Mouse (Mus musculus): Measurements from ENCODE around the gene Gm9958. TPM values are rescaled to one million over a fixed set of nuclear protein-coding genes. Genes with fewer than 3 reads are reported as not detected.

Gene Gm9958
- polyA plus RNA-seq, 1 experiment from 2014 or later, result 8.2 TPM

Other genes with a start within 250 kb of the Gm9958 start
- gene Cox18, start 143.2 kb upstream of the Gm9958 start, polyA plus RNA-seq (2016; fragmentation: Nextera tagmentation; extraction: Ambion mirVana), result 31.2 and 34.2 TPM in 2 replicates
- gene Ankrd17, start 627 bp upstream of the Gm9958 start, polyA plus RNA-seq (2016; fragmentation: Nextera tagmentation; extraction: Ambion mirVana), result 22.7 and 23.1 TPM in 2 replicates
- gene Alb, start 93.7 kb downstream of the Gm9958 start, polyA plus RNA-seq (2016; fragmentation: Nextera tagmentation; extraction: Ambion mirVana), result not detected in 2 replicates
- 0.16 TPM in 1 of 2 replicates, not detected in the other for gene Afp, start 123.5 kb downstream of the Gm9958 start, polyA plus RNA-seq (2016; fragmentation: Nextera tagmentation; extraction: Ambion mirVana)
- not detected in 2 replicates for gene Afm, start 151.7 kb downstream of the Gm9958 start, polyA plus RNA-seq (2016; fragmentation: Nextera tagmentation; extraction: Ambion mirVana)
- not detected in 2 replicates for gene 5830473C10Rik, start 193.9 kb downstream of the Gm9958 start, polyA plus RNA-seq (2016; fragmentation: Nextera tagmentation; extraction: Ambion mirVana)